Mouse (Mus musculus) hindbrain, embryonic 16.5 days (tissue): ENCODE measurements around the gene Pip5k1b. TPM values are rescaled to one million over a fixed set of nuclear protein-coding genes. Genes with fewer than 3 reads are reported as not detected.

ENCODE experiments used
- ATAC-seq: fragments of 200-750 bp; cut with Nextera tagmentation; 2 replicates; pipeline ENCODE4 v1.8.0; 2017; ENCODE audit warnings: moderate TSS enrichment, moderate library complexity
- H3K27ac ChIP-seq: fragments of 300-500 bp; sonication (generic); 2 replicates; pipeline ENCODE4 v1.5.1; 2014; ENCODE audit warnings: low read depth, mild to moderate bottlenecking, control low read depth, low read length, moderate library complexity
- H3K27me3 ChIP-seq: fragments of 300-500 bp; sonication (generic); replicated peaks from 2 replicates; pipeline ENCODE4 v1.6.1; 2014; ENCODE audit warnings: low read length; ENCODE audit not compliant: control insufficient read depth, insufficient read depth
- H3K36me3 ChIP-seq: fragments of 300-500 bp; sonication (generic); 2 replicates; pipeline ENCODE4 v1.6.1; 2014; ENCODE audit warnings: mild to moderate bottlenecking, low read length, moderate library complexity, mixed read lengths; ENCODE audit not compliant: control insufficient read depth, insufficient read depth
- H3K4me1 ChIP-seq: fragments of 300-500 bp; sonication (generic); 2 replicates; pipeline ENCODE4 v1.6.1; 2014; ENCODE audit warnings: low read depth, low read length; ENCODE audit not compliant: control insufficient read depth, insufficient read depth
- H3K4me2 ChIP-seq: fragments of 300-500 bp; sonication (generic); 2 replicates; pipeline ENCODE4 v1.6.1; 2014; ENCODE audit warnings: mild to moderate bottlenecking, low read length, control low read depth, moderate library complexity
- H3K4me3 ChIP-seq: fragments of 300-500 bp; sonication (generic); 2 replicates; pipeline ENCODE4 v1.5.1; 2014; ENCODE audit warnings: mild to moderate bottlenecking, low read length, control low read depth, moderate library complexity
- H3K9ac ChIP-seq: fragments of 300-500 bp; sonication (generic); 2 replicates; pipeline ENCODE4 v1.6.1; 2014; ENCODE audit warnings: low read depth, mild to moderate bottlenecking, control low read depth, low read length, moderate library complexity
- H3K9me3 ChIP-seq: fragments of 300-500 bp; sonication (generic); 2 replicates; pipeline ENCODE4 v1.6.1; 2014; ENCODE audit warnings: mild to moderate bottlenecking, low read length, moderate library complexity; ENCODE audit not compliant: control insufficient read depth
- WGBS: fragments of 180-500 bp; shearing (Covaris S2); extraction: QIAGEN DNeasy Blood & Tissue Kit; methylation state at CpG from one replicate; pipeline ENCODE4 v1.1.7; 2014; 5-methylcytosine and 5-hydroxymethylcytosine counted together
- polyA plus RNA-seq: library from polyadenylated mRNA; unstranded; fragments of >200 nt; fragmentation: Nextera tagmentation; extraction: Ambion mirVana; gene quantifications from 2 replicates; pipeline ENCODE4 v1.2.1, GENCODE M21; 2015

Gene Pip5k1b
- polyA plus RNA-seq, 1 experiment from 2014 or later: 2.2 TPM

- H3K36me3 ChIP-seq: no peaks in the 10 kb centered on the region
- no peak overlapping the region for H3K4me2 ChIP-seq
- H3K9ac ChIP-seq: no peak overlapping the region
- H3K27ac ChIP-seq: no peak overlapping the region
- no peaks in the 10 kb centered on the region for H3K4me1 ChIP-seq
- no peaks in the 10 kb centered on the region for H3K27me3 ChIP-seq
- ATAC-seq: no peak
- 90% methylated on average over 15 of the region's 15 CpGs for WGBS
- H3K9me3 ChIP-seq: no peaks in the 10 kb centered on the region
- H3K4me3 ChIP-seq: no peak overlapping the region
Measured at GRCm38 (mm10) chr19:24514661-24515642, 40.7 kb downstream of the Pip5k1b start.

GRCm38 (mm10) chr19:24513105-24513843, 42.4 kb downstream of the Pip5k1b start:
- no peak overlapping the region for H3K4me2 ChIP-seq
- no peak for ATAC-seq
- WGBS: 89% methylated on average over 20 of the region's 20 CpGs
- H3K9ac ChIP-seq: no peak overlapping the region
- no peaks in the 10 kb centered on the region for H3K4me1 ChIP-seq
- no peaks in the 10 kb centered on the region for H3K9me3 ChIP-seq
- no peaks in the 10 kb centered on the region for H3K36me3 ChIP-seq
- H3K4me3 ChIP-seq: no peak overlapping the region
- H3K27ac ChIP-seq: no peak overlapping the region
- H3K27me3 ChIP-seq: no peaks in the 10 kb centered on the region

GRCm38 (mm10) chr19:24511939-24512338, 43.7 kb downstream of the Pip5k1b start:
- Histone ChIP-seq H3K4me3 (no peak overlapping the region), H3K9me3 (no peaks in the 10 kb centered on the region), H3K36me3 (no peaks in the 10 kb centered on the region), H3K9ac (no peak overlapping the region), H3K4me1 (no peaks in the 10 kb centered on the region; the same call in 1 of the 2 replicates), H3K27ac (no peak overlapping the region), H3K4me2 (no peak overlapping the region), H3K27me3 (no peaks in the 10 kb centered on the region)
- no peak for ATAC-seq
- 89% methylated on average over 7 of the region's 7 CpGs for WGBS

GRCm38 (mm10) chr19:24509391-24509790, 46.3 kb downstream of the Pip5k1b start:
- no peak overlapping the region for H3K4me2 ChIP-seq
- no peaks in the 10 kb centered on the region for H3K27me3 ChIP-seq

GRCm38 (mm10) chr19:24508087-24508767, 47.4 kb downstream of the Pip5k1b start:
- Histone ChIP-seq H3K4me2 (no peak overlapping the region), H3K9me3 (no peaks in the 10 kb centered on the region), H3K27me3 (no peaks in the 10 kb centered on the region), H3K36me3 (no peaks in the 10 kb centered on the region), H3K4me1 (no peaks in the 10 kb centered on the region; the same call in 1 of the 2 replicates), H3K9ac (no peak overlapping the region), H3K4me3 (no peak overlapping the region), H3K27ac (no peak overlapping the region)
- no peak for ATAC-seq
- 26% methylated on average over 13 of the region's 13 CpGs for WGBS

More at GRCm38 (mm10) chr19:24509391-24509790, 46.3 kb downstream of the Pip5k1b start:
- ATAC-seq: no peak
- Histone ChIP-seq H3K36me3 (no peaks in the 10 kb centered on the region), H3K27ac (no peak overlapping the region), H3K9me3 (no peaks in the 10 kb centered on the region), H3K4me1 (no peaks in the 10 kb centered on the region; the same call in 1 of the 2 replicates), H3K9ac (no peak overlapping the region), H3K4me3 (no peak overlapping the region)
- 64% methylated on average over 6 of the region's 6 CpGs for WGBS

GRCm38 (mm10) chr19:24502736-24503421, 52.8 kb downstream of the Pip5k1b start:
- Histone ChIP-seq H3K27ac (no peak overlapping the region), H3K9me3 (no peaks in the 10 kb centered on the region), H3K27me3 (no peaks in the 10 kb centered on the region), H3K36me3 (no peaks in the 10 kb centered on the region), H3K4me3 (no peak overlapping the region), H3K4me2 (no peak overlapping the region), H3K4me1 (no peaks in the 10 kb centered on the region; the same call in 1 of the 2 replicates), H3K9ac (no peak overlapping the region)
- ATAC-seq: no peak
- WGBS: 87% methylated on average over 10 of the region's 10 CpGs

GRCm38 (mm10) chr19:24501525-24501924, 54.1 kb downstream of the Pip5k1b start:
- H3K9me3 ChIP-seq: no peaks in the 10 kb centered on the region
- no peak overlapping the region for H3K9ac ChIP-seq
- H3K4me1 ChIP-seq: no peaks in the 10 kb centered on the region
- no peak overlapping the region for H3K4me3 ChIP-seq
- no peak overlapping the region for H3K27ac ChIP-seq
- no peak overlapping the region for H3K4me2 ChIP-seq
- no peaks in the 10 kb centered on the region for H3K27me3 ChIP-seq
- ATAC-seq: no peak
- H3K36me3 ChIP-seq: no peaks in the 10 kb centered on the region

- H3K36me3 ChIP-seq: no peaks in the 10 kb centered on the region
Measured at GRCm38 (mm10) chr19:24500431-24500830, 55.2 kb downstream of the Pip5k1b start.

More at GRCm38 (mm10) chr19:24500431-24500830, 55.2 kb downstream of the Pip5k1b start:
- Histone ChIP-seq H3K9ac (no peak overlapping the region), H3K4me3 (no peak overlapping the region), H3K4me1 (no peaks in the 10 kb centered on the region), H3K9me3 (no peaks in the 10 kb centered on the region), H3K27ac (no peak overlapping the region), H3K4me2 (no peak overlapping the region), H3K27me3 (no peaks in the 10 kb centered on the region)
- no peak for ATAC-seq
- 88% methylated on average over 5 of the region's 5 CpGs for WGBS
